Mouse (Mus musculus): ENCODE results near the gene Slc41a3.

The Slc41a3 gene

DNA sequence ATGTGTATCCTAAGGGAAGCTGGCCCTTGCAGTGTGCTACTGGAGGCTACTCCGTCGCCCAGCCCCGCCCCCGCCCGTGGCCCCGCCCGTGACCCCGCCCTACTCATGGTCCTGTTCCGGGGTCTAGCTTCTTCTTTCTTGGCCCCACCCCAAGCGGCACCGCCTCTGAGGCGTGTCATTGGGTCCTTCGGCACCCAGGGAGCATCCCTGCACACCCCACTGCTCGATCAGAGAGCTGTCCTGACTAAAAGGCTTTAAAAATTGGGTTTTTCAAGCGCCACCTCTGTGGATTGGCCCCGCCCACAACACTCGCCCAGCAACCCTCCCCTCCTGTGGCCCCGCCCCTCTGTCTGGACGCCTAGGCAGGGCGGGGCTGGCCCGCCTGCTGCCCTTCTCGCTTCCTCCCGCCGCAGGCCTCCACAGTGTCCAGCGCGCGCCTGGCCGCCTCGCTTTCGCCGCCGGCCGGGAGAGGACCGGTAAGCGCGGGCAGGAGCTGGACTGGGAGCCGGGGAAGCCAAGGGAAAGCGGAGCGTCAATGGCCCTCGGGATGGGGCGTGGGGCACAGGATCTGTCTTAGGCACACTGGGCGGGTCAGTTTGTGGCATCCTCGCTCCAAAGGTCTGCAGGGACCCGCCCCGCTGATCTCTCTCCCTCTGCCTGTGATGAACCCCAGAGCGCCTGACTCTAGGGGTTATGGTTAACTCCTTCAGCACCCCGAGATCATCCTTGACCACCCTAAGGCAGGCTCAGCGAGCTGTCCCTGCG lies at the start of gene Slc41a3:
Gene Slc41a3, plus strand, starts transcription at position 193 of the 765 bp plus-strand sequence.
- DNase-seq (ENCODE audit: low read depth): peak; percentile 80

DNA sequence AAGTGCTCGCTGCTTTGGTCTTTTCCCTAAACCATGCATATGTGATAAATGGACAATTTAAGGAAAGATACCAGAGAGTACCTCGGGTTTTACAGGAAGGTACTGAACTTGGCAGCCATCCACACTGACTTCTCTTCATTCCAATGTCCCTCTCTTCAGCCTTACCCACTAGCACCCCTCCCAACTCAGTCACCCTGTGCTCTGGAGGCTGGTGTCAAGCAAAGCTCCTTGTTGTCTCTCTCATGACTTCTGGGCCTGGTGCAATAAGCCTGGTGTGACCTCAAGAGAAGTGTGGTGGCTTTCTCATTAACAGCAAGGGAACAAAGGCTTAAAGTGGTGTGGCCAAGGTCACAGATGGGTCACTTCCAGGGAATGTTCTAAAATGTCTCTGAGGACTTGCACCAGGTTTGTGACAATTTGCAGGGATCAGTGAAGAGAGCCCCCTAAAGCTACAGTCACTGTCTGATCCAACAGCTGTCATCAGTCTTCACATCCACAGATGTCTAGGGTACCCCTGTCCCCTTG lies 47.9 kb upstream of the Slc41a3 start:
- DNase-seq (ENCODE audit: low read depth): no peak

GRCm38 (mm10) chr6:90557077-90557476 lies 47.4 kb upstream of the Slc41a3 start:
- no peak for DNase-seq (ENCODE audit: low read depth)

DNA sequence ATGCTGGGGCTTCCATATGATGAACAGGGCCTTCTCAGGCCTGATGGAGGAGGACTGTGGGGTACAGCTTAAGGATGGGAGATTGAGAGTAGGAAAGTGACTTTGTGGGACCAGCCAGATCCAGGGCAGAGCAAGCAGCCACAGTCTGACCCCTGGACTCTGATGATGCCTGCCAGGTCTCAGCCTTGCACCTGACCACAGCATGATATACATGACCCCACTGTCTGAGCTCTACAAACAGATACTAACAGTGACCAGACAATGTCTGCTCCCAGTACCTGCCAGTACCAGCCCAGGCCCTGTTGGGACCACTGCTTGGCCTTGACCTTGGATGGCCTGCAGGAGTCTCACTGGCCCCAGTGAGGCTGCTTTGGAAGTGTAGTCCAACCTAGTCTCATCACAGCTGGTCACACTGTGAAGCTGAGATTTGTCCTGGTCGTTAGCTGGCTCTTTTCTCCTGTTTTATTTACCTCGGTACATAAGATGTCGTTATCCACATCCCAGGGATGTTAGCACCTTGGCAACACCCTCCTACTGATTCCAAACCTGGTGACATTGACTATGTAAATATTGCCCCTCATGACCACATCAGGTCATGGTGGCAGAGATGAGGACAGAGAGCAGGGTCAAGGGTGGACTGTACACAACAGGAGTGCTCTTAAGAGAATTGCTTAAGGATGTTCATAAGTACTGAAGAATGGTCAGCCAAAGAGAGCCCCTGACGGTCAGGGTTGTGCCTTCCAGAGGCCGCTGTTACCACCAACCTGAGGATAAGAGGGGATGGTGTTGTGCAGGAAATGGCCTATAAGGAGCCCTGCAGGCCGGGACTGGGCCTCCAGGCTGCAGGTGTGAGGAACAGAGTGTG lies 46.5 kb upstream of the Slc41a3 start:
- DNase-seq (ENCODE audit: low read depth): no peak

DNA sequence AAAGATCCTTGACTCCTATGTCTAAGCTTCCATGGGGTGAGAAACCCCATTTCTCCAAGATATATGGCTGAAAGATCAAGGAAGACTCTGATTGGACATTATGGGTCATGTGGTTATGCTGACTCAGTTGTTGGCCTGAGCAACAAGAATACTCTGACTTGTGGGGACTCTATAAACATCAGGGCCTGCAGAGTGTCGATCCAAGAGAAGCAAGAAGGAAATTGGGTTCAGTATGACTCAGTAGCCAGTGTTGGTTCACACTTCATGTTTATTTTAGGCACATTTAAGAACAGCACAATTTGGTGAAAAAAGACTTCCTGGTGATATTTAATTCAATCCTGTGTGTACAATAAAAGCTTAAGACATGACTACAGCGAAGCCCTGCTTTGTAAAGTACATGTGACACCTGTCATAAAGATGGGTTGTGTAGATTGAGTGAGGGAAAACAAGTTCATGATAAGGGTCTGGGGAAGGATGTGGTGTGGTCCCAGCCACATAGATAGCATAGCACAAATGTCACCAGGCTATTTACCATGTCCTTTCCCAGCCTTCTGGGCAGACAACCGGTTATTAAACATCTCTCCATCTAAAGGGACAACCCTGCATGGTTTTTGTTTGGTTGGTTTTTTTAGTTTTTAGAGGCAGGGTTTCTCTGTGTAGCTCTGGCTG lies 44.0 kb upstream of the Slc41a3 start:
- no peak for DNase-seq (ENCODE audit: low read depth)

DNA sequence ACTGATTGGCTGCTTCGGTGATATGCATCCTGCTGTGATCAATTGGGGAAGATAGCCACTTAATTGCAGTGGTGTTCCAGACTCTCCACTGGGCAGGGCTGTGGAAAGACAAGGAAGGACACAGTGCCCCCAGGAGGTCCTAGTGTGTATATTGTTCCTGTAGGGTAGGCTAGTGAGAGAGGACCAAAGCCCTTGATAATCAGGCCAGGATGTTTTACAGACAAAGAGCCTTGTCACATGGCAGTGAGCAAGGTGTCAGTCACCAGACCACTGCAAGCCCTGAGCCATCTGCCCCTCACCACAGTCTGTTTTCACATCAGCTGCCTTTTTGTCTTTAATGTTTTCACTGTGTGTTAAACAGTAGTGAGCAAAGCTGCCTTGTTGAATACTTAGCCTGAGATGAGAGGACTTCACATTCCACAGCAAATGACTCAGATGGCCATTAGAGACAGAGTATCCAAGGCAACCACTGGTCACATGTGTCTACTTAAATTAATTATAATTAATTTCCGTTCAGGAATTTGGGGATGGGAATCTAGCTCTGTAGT lies 43.2 kb upstream of the Slc41a3 start:
- no peak for DNase-seq (ENCODE audit: low read depth)

GRCm38 (mm10) chr6:90564240-90564639 lies 40.3 kb upstream of the Slc41a3 start:
- DNase-seq (ENCODE audit: low read depth): no peak

DNA sequence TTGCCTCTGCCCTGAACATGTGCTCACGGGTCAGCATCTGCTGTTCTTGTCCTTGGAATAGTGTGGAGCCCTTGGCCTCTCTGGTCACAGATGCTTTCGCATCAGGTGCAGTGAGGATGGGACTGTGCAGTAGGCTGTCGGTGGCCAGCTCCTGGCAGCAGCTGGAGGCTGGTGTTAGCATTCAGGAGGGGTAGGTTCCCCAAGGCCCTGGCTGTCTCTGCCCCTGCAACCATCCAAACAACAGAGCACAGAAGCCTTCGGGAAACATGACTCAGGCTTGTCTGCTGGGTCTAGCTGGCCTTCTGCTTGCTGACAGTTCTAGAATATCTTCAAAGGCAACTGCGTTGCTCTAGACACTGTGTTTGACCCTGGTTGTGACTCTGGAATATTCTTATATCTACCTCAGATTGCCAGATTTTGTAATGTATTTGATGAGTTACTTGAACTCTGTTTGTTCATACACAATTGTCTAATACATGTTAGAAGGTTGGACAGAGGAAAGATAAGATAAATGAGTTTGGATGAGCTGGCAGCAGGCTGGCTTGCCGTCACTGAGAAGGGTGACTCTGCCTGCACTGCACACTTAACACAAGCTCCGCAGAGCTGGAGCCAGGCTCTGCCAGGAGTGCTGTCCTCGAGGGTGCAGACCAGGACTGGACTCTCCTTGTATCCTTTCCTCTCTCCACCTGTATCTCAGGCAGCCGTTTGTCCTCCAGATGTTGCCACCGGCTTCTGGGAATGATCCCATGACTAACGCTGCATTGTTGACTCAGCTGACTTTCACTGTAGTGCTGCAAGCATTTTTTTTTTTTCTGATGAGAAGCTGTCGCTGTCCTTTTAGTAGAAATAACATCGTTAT lies 38.9 kb upstream of the Slc41a3 start:
- DNase-seq (ENCODE audit: low read depth): no peak

GRCm38 (mm10) chr6:90567486-90567885 lies 37.0 kb upstream of the Slc41a3 start:
- DNase-seq (ENCODE audit: low read depth): no peak

DNA sequence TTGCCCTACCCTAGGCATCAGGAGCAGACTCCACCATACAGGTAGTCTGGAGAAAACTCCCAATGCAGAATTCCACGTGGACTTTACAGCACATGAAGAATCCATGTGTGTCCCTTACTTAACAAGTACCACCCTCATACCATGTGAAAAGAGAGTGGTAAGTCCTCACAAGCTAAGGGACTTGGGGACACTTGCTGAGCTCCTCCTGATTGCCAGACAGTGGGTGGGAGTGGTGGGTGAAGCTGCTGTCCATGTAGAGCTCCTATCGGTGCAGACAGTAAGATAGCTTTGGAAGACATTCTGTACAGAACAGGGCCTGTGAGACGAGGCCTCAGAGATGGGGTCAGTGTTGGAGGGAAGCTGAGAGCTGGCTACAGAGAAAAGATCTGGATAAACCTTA lies 36.6 kb upstream of the Slc41a3 start:
- DNase-seq (ENCODE audit: low read depth): no peak

DNA sequence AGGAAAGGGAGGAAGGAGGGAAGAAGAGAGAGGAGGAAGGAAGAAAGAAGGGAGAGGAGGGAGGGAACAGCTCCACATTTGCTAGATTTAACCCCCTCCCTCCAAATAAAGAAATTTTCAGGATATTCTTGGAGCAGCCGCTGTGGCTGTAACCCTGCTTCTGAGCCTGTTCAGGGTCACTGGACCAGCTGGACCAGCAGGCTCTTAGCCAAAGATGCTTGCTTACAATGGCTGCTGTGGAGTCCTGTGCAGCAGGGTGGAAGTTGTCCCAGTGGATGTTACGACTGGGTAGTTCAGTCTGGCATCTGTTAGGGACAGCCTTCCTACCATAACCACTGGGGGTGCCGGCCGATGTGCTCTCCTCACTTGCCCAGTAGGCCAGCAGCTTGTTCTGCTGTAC lies 35.8 kb upstream of the Slc41a3 start:
- DNase-seq (ENCODE audit: low read depth): no peak

DNA sequence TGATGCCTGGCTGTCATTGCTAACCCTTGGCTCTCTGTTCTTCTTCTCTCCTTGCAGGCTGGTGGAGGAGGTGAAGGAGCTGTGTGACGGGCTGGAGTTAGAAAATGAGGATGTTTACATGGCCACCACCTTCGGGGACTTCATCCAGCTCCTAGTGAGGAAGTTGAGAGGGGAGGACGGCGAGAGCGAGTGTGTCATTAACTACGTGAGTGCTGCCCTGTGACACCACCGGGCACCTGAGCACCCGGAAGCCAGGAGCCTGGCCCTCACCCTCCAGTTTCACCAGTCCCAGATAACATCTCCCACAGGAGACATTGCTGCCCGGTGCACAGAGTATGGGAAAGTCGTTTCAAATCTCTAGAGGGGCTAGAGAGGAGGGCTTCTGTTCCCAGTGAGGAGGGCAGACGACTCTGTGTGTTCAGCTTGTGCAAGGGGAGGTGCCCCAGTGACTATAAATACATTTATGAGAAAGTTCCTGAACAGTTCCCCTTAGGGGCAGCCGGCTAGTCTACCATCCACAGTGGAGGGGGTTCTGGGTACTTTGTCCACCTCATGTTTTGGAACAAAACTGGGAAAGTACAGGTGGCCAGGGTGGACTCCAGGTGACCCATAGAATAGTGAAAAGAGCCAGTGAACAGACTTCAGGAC lies 34.7 kb upstream of the Slc41a3 start:
- DNase-seq (ENCODE audit: low read depth): no peak

- DNase-seq (ENCODE audit: low read depth): no peak
These were observed 34.1 kb upstream of the Slc41a3 start for GRCm38 (mm10) chr6:90570392-90570791.

DNA sequence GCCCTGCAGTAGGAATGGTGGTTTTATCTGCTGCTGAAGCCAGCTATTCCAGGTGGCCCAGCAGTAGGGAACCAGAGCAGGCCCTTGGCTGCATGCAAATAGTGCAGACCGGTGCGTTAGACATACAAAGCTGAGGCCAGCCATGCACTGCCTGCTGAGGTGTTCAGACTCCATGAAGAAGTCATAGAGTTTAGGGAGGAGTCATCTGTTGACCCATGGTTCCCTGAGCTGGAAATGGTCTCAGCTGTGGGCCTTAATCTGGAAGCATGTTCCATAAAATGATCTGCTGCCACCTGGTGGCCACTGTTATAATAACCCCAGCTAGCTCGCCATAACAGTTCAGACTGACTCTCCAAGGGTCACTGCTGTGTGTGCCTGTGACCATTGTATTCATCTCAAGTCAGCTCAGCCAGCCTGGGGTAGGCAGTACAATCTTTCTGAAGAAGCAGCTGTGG lies 29.2 kb upstream of the Slc41a3 start:
- DNase-seq (ENCODE audit: low read depth): peak; percentile 32

DNA sequence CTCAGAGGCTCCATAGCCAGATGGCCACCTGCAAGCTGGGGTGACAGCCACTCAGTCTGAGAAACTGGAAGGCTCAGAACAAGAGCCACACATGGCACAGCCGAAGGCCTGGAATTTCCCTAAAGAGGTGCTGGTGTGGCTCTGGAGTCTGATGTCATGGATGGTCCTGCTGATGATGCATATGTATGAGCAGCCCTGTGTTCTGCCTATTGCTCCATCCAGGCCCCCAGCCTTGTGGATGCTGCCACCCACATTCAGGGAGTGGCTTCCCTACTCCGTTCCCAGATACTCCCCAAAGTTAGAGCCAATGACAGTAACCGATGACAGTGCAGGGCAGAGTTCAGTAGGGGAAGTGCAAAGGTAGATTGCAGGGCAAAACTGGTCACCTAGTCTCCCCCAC lies 26.4 kb upstream of the Slc41a3 start:
- no peak for DNase-seq (ENCODE audit: low read depth)

GRCm38 (mm10) chr6:90582331-90582730 lies 22.2 kb upstream of the Slc41a3 start:
- no peak for DNase-seq (ENCODE audit: low read depth)

- no peak for DNase-seq (ENCODE audit: low read depth)
These were observed 16.4 kb upstream of the Slc41a3 start for GRCm38 (mm10) chr6:90588113-90588512.

DNA sequence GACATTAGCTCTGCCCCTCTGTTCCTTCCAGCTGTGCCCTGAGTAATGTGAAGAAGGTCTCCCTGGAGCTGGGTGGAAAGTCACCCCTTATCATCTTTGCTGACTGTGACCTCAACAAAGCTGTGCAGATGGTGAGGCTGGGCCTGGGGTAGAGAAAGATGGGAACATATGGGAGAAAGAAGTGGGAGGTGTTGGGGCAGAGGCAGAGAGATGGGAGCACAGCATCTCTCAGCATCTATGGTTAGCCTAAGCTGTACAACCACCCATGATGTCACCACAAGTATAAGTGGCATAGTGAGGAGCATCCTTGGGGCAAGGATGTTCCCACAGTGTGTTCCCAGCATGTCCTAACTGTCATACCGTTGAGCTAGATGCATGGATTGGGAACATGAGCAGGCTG lies 13.8 kb upstream of the Slc41a3 start:
- DNase-seq (ENCODE audit: low read depth): no peak

DNA sequence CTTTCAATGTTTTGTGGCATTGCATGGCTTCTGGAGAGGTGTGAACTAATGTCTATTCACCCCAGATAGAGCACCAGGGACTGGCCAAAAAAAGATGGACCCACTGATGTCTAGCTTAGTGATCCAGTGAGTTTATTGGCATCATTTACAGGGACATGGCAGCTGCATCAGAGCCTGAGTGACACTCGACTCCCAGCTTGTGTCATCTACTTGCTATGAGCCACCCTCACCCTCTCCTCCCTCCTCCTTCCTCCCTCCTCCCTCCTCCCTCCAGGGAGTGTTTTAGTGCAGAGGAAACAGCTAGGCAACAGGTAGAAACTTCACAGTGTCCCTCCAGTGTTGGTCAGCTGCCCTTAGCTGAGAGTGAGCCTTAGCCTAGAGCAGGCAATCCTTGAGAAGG lies 9.6 kb upstream of the Slc41a3 start:
- no peak for DNase-seq (ENCODE audit: low read depth)

- DNase-seq (ENCODE audit: low read depth): no peak
These were observed 7.5 kb upstream of the Slc41a3 start for GRCm38 (mm10) chr6:90597060-90597459.

- DNase-seq (ENCODE audit: low read depth): no peak
These were observed 6.9 kb upstream of the Slc41a3 start for GRCm38 (mm10) chr6:90597592-90597991.

Measured in c-Kit-positive CD71-positive TER-119-negative erythroid progenitor cells, embryonic 14.5 days (primary cell).